Mouse (Mus musculus) erythroid progenitor cell, adult 5-6 weeks (primary cell): ENCODE measurements around the gene V1ra8. TPM values are rescaled to one million over a fixed set of nuclear protein-coding genes. Genes with fewer than 3 reads are reported as not detected.
"Not testable (repeated sequence)": the region's sequence is repeated elsewhere in the genome, so short reads cannot be mapped to it uniquely, and the experiment has no call there.

ENCODE experiments used
- ATAC-seq: replicated peaks from 2 replicates; pipeline ENCODE4 v1.8.0; 2016; ENCODE audit warnings: moderate number of reproducible peaks, mild to moderate bottlenecking, moderate TSS enrichment, inconsistent platforms; ENCODE audit not compliant: poor library complexity, low FRiP score, severe bottlenecking
- total RNA-seq, 2 experiments: library from RNA; stranded (forward) in 1 of 2; stranded (reverse) in 1 of 2; fragments of 150-400 nt in 1 of 2; fragments of 186-747, 209-891 nt in 1 of 2; gene quantifications; 2 replicates each; pipeline versions ENCODE4 v1.2.3 to v1.2.4; 2015 to 2017; ENCODE audit warnings: low replicate concordance in 2 of 2

V1ra8 gene
- total RNA-seq (2015; ENCODE audit: low replicate concordance): not detected in 2 replicates
- not detected in 2 replicates for total RNA-seq (2017; ENCODE audit: low replicate concordance)

DNA sequence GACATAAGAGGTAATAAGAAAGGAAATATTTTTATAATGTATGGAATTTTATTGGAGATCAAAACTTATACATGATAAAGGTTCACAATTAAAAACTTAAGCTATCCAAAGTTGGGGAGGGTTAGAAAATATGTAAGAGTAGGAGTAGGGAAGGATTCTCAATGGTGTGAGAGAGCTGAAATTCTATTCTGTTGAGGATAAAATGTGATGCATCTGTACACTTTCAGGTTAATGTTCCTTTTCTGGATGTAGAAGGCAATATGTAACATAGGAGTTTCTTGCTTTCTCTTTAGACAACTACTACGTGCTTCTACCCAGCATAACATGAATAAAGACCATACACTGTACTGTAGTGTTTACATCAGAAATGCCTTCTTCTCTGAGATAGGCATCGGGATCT lies at the start of gene V1ra8:
Gene V1ra8, plus strand, starts transcription at position 301 of the 400 bp plus-strand sequence.
- not testable (repeated sequence) for ATAC-seq

- ATAC-seq: no peak
Measured at GRCm38 (mm10) chr6:90160139-90160538, 42.5 kb upstream of the V1ra8 start.

GRCm38 (mm10) chr6:90174508-90174907 lies 28.1 kb upstream of the V1ra8 start, which contains the start of gene Vmn1r52:
TSS of gene Vmn1r52 (plus strand) at chr6:90174808.
- no peak for ATAC-seq

DNA sequence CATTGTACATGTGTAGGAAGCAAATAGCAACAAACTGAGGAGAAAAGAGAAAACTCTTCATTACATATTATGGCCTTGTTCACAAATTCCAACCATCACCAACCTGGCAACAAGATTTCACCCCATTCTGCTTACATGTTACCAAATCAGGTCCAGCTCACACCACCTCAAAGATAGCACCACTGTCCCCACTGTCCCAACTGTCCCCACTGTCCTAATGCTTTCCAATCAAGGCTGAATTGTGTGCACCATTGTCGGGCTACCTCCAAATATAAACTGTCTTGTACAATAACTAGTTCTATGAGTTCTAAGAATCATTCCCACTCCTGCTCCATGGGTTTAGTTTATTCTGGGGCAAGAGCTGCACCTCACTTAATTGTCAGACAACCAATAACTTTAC lies 21.7 kb downstream of the V1ra8 start, which contains the start of gene Vmn1r53:
Gene Vmn1r53, minus strand, starts transcription at position 101 of the 400 bp plus-strand sequence.
- ATAC-seq: no peak

DNA sequence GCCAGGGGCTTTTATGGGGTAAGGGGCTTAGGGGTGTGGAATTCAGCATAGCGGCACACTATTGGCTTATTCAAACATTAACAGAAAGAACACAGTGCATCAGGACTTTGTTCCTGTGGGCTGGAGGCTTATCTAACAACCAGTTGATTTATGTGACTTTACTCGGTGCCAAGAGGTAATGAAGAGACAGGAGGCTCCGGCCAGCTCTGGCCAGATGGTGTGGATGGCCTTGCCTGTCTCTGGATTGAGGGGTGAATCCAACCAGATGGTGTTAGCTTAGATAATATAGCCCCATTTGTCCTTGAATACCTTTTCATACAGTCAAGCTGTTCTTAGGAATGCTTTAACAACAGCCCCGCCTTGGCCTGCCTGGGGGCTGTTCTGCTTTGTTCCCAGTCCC lies 29.5 kb downstream of the V1ra8 start:
- ATAC-seq: not testable (repeated sequence)

DNA sequence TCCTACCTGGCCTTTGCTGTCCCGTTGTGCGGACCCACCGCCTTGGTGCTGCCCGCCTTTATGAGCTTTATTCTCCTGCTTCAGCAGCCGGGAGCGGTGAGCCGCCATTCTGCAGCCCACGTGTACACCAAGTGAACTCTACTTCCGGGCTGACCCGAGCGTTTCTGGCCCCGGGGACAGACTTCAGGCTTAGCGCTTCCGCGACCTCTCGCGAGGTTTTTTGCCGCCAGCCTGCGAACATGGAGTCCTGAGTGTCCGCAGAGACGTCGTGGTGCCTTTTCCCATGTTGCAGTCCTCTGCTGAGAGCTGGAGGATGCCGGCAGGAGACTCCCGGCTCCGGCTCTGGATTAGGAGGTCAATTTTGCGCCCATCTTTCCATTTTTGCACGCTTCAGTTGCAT lies 30.1 kb downstream of the V1ra8 start:
- ATAC-seq: no peak

GRCm38 (mm10) chr6:90244019-90244418 lies 41.4 kb downstream of the V1ra8 start:
- no peak for ATAC-seq

DNA sequence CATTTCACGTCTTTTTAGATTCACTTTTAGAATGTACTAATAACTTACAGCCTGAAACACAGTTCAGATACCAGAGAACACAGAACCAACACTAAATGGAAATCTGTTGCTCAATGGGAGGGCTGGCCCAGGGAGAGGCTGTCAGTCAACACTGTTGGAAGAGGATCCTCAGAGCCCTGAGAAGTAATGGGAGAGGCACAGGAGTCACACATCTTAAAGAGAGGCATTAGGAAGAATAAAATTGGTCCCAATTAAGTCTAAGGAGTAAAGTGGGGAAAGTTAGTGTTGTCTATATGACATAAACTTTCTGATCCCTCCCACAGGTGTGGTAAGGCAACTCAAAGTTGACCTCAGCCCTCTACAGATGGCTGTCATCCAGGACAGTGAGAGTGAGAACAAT lies 43.4 kb downstream of the V1ra8 start, which contains the start of gene Vmn1r54:
Gene Vmn1r54, plus strand, starts transcription at position 301 of the 400 bp plus-strand sequence.
- ATAC-seq: no peak

Other genes with a start within 250 kb of the V1ra8 start
- not detected in 2 replicates for gene Vmn1r46, start 233.5 kb upstream of the V1ra8 start, total RNA-seq (2015; ENCODE audit: low replicate concordance)
- 0.13 TPM in 1 of 2 replicates, not detected in the other for gene Vmn1r46, start 233.5 kb upstream of the V1ra8 start, total RNA-seq (2017; ENCODE audit: low replicate concordance)
- gene Vmn1r47, start 186.6 kb upstream of the V1ra8 start, total RNA-seq (2015; ENCODE audit: low replicate concordance): not detected in 2 replicates
- not detected in 2 replicates for gene Vmn1r47, start 186.6 kb upstream of the V1ra8 start, total RNA-seq (2017; ENCODE audit: low replicate concordance)
- gene Vmn1r48, start 166.0 kb upstream of the V1ra8 start, total RNA-seq (2015; ENCODE audit: low replicate concordance): not detected in 2 replicates
- gene Vmn1r48, start 166.0 kb upstream of the V1ra8 start, total RNA-seq (2017; ENCODE audit: low replicate concordance): not detected in 2 replicates
- gene Vmn1r49, start 124.3 kb upstream of the V1ra8 start, total RNA-seq (2015; ENCODE audit: low replicate concordance): not detected in 2 replicates
- not detected in 2 replicates for gene Vmn1r49, start 124.3 kb upstream of the V1ra8 start, total RNA-seq (2017; ENCODE audit: low replicate concordance)
- gene Vmn1r50, start 101.4 kb upstream of the V1ra8 start, total RNA-seq (2015; ENCODE audit: low replicate concordance): not detected in 2 replicates
- gene Vmn1r50, start 101.4 kb upstream of the V1ra8 start, total RNA-seq (2017; ENCODE audit: low replicate concordance): not detected in 2 replicates
- gene Vmn1r51, start 80.2 kb upstream of the V1ra8 start, total RNA-seq (2015; ENCODE audit: low replicate concordance): not detected in 2 replicates
- gene Vmn1r51, start 80.2 kb upstream of the V1ra8 start, total RNA-seq (2017; ENCODE audit: low replicate concordance): not detected in 2 replicates
- gene Vmn1r52, start 28.0 kb upstream of the V1ra8 start, total RNA-seq (2015; ENCODE audit: low replicate concordance): not detected in 2 replicates
- not detected in 2 replicates for gene Vmn1r52, start 28.0 kb upstream of the V1ra8 start, total RNA-seq (2017; ENCODE audit: low replicate concordance)
- not detected in 2 replicates for gene Vmn1r53, start 21.6 kb downstream of the V1ra8 start, total RNA-seq (2015; ENCODE audit: low replicate concordance)
- gene Vmn1r53, start 21.6 kb downstream of the V1ra8 start, total RNA-seq (2017; ENCODE audit: low replicate concordance): not detected in 2 replicates
- not detected in 2 replicates for gene Vmn1r54, start 43.5 kb downstream of the V1ra8 start, total RNA-seq (2015; ENCODE audit: low replicate concordance)
- not detected in 2 replicates for gene Vmn1r54, start 43.5 kb downstream of the V1ra8 start, total RNA-seq (2017; ENCODE audit: low replicate concordance)
- gene BC048671, start 98.4 kb downstream of the V1ra8 start, total RNA-seq (2015; ENCODE audit: low replicate concordance): not detected in 2 replicates
- gene BC048671, start 98.4 kb downstream of the V1ra8 start, total RNA-seq (2017; ENCODE audit: low replicate concordance): not detected in 2 replicates
- gene Chst13, start 122.4 kb downstream of the V1ra8 start, total RNA-seq (2015; ENCODE audit: low replicate concordance): 0.72 and 1.7 TPM in 2 replicates
- not detected in 2 replicates for gene Chst13, start 122.4 kb downstream of the V1ra8 start, total RNA-seq (2017; ENCODE audit: low replicate concordance)
- not detected in 2 replicates for gene Uroc1, start 130.5 kb downstream of the V1ra8 start, total RNA-seq (2015; ENCODE audit: low replicate concordance)
- gene Uroc1, start 130.5 kb downstream of the V1ra8 start, total RNA-seq (2017; ENCODE audit: low replicate concordance): not detected in 2 replicates
- gene Zxdc, start 166.7 kb downstream of the V1ra8 start, total RNA-seq (2015; ENCODE audit: low replicate concordance): 0.84 and 2.2 TPM in 2 replicates
- gene Zxdc, start 166.7 kb downstream of the V1ra8 start, total RNA-seq (2017; ENCODE audit: low replicate concordance): 3.9 and 5.1 TPM in 2 replicates
- not detected in 2 replicates for gene Cfap100, start 226.0 kb downstream of the V1ra8 start, total RNA-seq (2015; ENCODE audit: low replicate concordance)
- not detected in 2 replicates for gene Cfap100, start 226.0 kb downstream of the V1ra8 start, total RNA-seq (2017; ENCODE audit: low replicate concordance)